Mouse (Mus musculus) embryonic facial prominence, embryonic 14.5 days (tissue): ENCODE results near the gene Rnf115. TPM values are rescaled to one million over a fixed set of nuclear protein-coding genes. Genes with fewer than 3 reads are reported as not detected.

Source experiments
- ATAC-seq: fragments of 200-750 bp; cut with Nextera tagmentation; 2 replicates; pipeline ENCODE4 v1.8.0; 2017; ENCODE audit warnings: low read depth, moderate number of reproducible peaks, moderate TSS enrichment
- DNase-seq: peaks from one replicate; pipeline ENCODE4 v3.0.0-alpha.2; 2015; ENCODE audit warnings: low spot score
- H3K27ac ChIP-seq: fragments of 300-500 bp; sonication (generic); replicated peaks from 2 replicates; pipeline ENCODE4 v1.5.1; 2014; ENCODE audit warnings: low read depth, mild to moderate bottlenecking, low read length, moderate library complexity
- H3K27me3 ChIP-seq: fragments of 300-500 bp; sonication (generic); replicated peaks from 2 replicates; pipeline ENCODE4 v1.6.1; 2014; ENCODE audit warnings: low read length; ENCODE audit not compliant: control insufficient read depth, insufficient read depth
- H3K36me3 ChIP-seq: fragments of 300-500 bp; sonication (generic); 2 replicates; pipeline ENCODE4 v1.6.1; 2014; ENCODE audit warnings: low read length, mixed read lengths; ENCODE audit not compliant: control insufficient read depth, insufficient read depth
- H3K4me1 ChIP-seq: fragments of 300-500 bp; sonication (generic); 2 replicates; pipeline ENCODE4 v1.6.1; 2014; ENCODE audit warnings: antibody characterized with exemption, low read length; ENCODE audit not compliant: control insufficient read depth, insufficient read depth
- H3K4me2 ChIP-seq: fragments of 300-500 bp; sonication (generic); 2 replicates; pipeline ENCODE4 v1.6.1; 2014; ENCODE audit warnings: low read depth, mild to moderate bottlenecking, low read length, moderate library complexity, mixed read lengths
- H3K4me3 ChIP-seq: fragments of 300-500 bp; sonication (generic); 2 replicates; pipeline ENCODE4 v1.5.1; 2014; ENCODE audit warnings: low read depth, mild to moderate bottlenecking, low read length
- H3K9ac ChIP-seq: fragments of 300-500 bp; sonication (generic); 2 replicates; pipeline ENCODE4 v1.6.1; 2014; ENCODE audit warnings: low read depth, mild to moderate bottlenecking, low read length, moderate library complexity, mixed read lengths
- H3K9me3 ChIP-seq: fragments of 300-500 bp; sonication (generic); 2 replicates; pipeline ENCODE4 v1.6.1; 2016; ENCODE audit warnings: low read length; ENCODE audit not compliant: control insufficient read depth
- WGBS: fragments of 180-500 bp; shearing (Covaris S2); extraction: QIAGEN DNeasy Blood & Tissue Kit; methylation state at CpG from one replicate; pipeline ENCODE4 v1.1.7; 2014; 5-methylcytosine and 5-hydroxymethylcytosine counted together
- polyA plus RNA-seq: library from polyadenylated mRNA; unstranded; fragments of >200 nt; fragmentation: Nextera tagmentation; extraction: Ambion mirVana; gene quantifications from 2 replicates; pipeline ENCODE4 v1.2.1, GENCODE M21; 2014

Rnf115 gene
- polyA plus RNA-seq, 1 experiment from 2014 or later: 45.6 TPM

- Histone ChIP-seq H3K4me2 (no peak overlapping the region), H3K27ac (no peak overlapping the region), H3K9ac (no peak overlapping the region), H3K27me3 (no peaks in the 10 kb centered on the region), H3K4me3 (no peak overlapping the region), H3K36me3 (peaks cover 68% of the 10 kb centered on the region), H3K4me1 (peaks cover 8% of the 10 kb centered on the region; the same call in 1 of the 2 replicates), H3K9me3 (no peaks in the 10 kb centered on the region)
- ATAC-seq (no peak), DNase-seq (no peak)
- 89% methylated on average over 4 of the region's 4 CpGs for WGBS
Measured at GRCm38 (mm10) chr3:96701003-96701402, 26.5 kb upstream of the Rnf115 start.

- no peak overlapping the region for H3K4me2 ChIP-seq
- DNase-seq (no peak), ATAC-seq (no peak)
- H3K9ac ChIP-seq: no peak overlapping the region
- H3K36me3 ChIP-seq: peaks cover 63% of the 10 kb centered on the region
- 67% methylated on average over 11 of the region's 11 CpGs for WGBS
- no peak overlapping the region for H3K4me3 ChIP-seq
- no peaks in the 10 kb centered on the region for H3K9me3 ChIP-seq
- H3K4me1 ChIP-seq: no peaks in the 10 kb centered on the region
- H3K27ac ChIP-seq: no peak overlapping the region
- 0 out of 2 replicates have a peak, but pooled peaks cover 3% of the 10 kb centered on the region for H3K27me3 ChIP-seq
Measured at GRCm38 (mm10) chr3:96704778-96705177, 22.7 kb upstream of the Rnf115 start.

- Histone ChIP-seq H3K4me3 (no peak overlapping the region), H3K4me2 (no peak overlapping the region), H3K27me3 (0 out of 2 replicates have a peak, but pooled peaks cover 3% of the 10 kb centered on the region), H3K36me3 (peaks cover 64% of the 10 kb centered on the region), H3K4me1 (no peaks in the 10 kb centered on the region), H3K27ac (no peak overlapping the region), H3K9me3 (no peaks in the 10 kb centered on the region), H3K9ac (no peak overlapping the region)
- 90% methylated on average over 11 of the region's 11 CpGs for WGBS
- no peak for DNase-seq
- no peak for ATAC-seq
Measured at GRCm38 (mm10) chr3:96706217-96706616, 21.2 kb upstream of the Rnf115 start.

GRCm38 (mm10) chr3:96706984-96707383 is 20.5 kb upstream of the Rnf115 start:
- Histone ChIP-seq H3K4me1 (no peaks in the 10 kb centered on the region), H3K9ac (no peak overlapping the region), H3K4me2 (no peak overlapping the region), H3K36me3 (peaks cover 64% of the 10 kb centered on the region), H3K4me3 (no peak overlapping the region), H3K27me3 (0 out of 2 replicates have a peak, but pooled peaks cover 3% of the 10 kb centered on the region), H3K27ac (no peak overlapping the region), H3K9me3 (no peaks in the 10 kb centered on the region)
- DNase-seq (no peak), ATAC-seq (no peak)
- 65% methylated on average over 7 of the region's 7 CpGs for WGBS

- 0 out of 2 replicates have a peak, but pooled peaks cover 3% of the 10 kb centered on the region for H3K27me3 ChIP-seq
- H3K9ac ChIP-seq: peak within 1 kb of the TSS; percentile 75
- H3K9me3 ChIP-seq: no peaks in the 10 kb centered on the region
- peak within 1 kb of the TSS; percentile 83 for H3K4me2 ChIP-seq
- peak within 1 kb of the TSS; percentile 51 for H3K4me3 ChIP-seq
- DNase-seq (peak; percentile 72), ATAC-seq (peak; percentile 90)
- H3K36me3 ChIP-seq: peaks cover 64% of the 10 kb centered on the region
- H3K4me1 ChIP-seq: no peaks in the 10 kb centered on the region
- H3K27ac ChIP-seq: no peak within 1 kb of the TSS
- 8% methylated on average over 28 of the region's 42 CpGs for WGBS
Measured at GRCm38 (mm10) chr3:96707903-96708683, 19.4 kb upstream of the Rnf115 start, which contains the start of gene Nudt17. TSS of gene Nudt17 (minus strand) at chr3:96708562.

DNA sequence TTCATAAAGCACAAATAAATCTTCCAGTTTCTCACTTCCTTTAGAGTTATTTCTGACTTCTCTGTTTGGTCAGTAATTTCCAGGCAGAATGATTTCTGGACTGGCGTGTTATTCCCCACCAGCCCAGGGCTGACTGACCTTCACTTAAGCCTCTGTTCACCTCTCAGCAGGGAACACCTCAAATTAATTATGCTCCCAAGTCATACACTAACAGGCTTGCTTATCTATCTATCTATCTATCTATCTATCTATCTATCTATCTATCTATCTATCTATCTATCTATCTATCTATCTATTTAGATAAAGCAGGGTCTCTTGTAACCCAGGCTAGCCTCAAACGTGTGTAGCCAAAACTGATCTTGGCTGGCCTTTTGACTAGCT is 18.8 kb upstream of the Rnf115 start:
- Histone ChIP-seq H3K4me2 (peak overlapping the region; percentile 83; the same call in 1 of the 2 replicates), H3K9me3 (no peaks in the 10 kb centered on the region), H3K4me3 (0 out of 2 replicates have a peak overlapping the region, but pooled peaks have one; percentile 51), H3K4me1 (no peaks in the 10 kb centered on the region), H3K36me3 (peaks cover 64% of the 10 kb centered on the region), H3K9ac (peak overlapping the region; percentile 75), H3K27ac (no peak overlapping the region), H3K27me3 (0 out of 2 replicates have a peak, but pooled peaks cover 3% of the 10 kb centered on the region)
- 45% methylated on average over 2 of the region's 2 CpGs for WGBS
- DNase-seq: no peak
- no peak for ATAC-seq

GRCm38 (mm10) chr3:96714286-96714685 is 13.2 kb upstream of the Rnf115 start:
- peaks cover 73% of the 10 kb centered on the region for H3K36me3 ChIP-seq

DNA sequence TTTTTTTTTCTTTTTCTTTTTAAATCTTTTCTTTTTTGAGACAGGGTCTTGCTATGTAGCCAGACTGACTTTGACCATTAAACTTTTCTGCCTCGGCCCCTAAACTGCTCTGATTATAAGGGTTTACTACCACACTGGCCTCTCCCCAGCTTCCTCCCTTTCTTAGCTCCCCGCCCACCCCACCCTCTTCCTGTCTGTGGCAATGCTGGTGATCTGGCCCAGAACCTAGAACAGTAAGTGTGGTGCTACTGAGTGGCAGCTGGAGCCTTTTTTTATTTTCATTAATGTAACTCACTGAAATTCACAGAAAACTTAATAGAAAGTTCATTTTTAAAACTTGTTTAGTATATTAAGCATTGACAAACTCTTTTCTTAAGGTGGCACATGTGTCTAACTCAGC is 11.6 kb upstream of the Rnf115 start:
- Histone ChIP-seq H3K27me3 (no peaks in the 10 kb centered on the region), H3K4me1 (no peaks in the 10 kb centered on the region), H3K27ac (no peak overlapping the region), H3K9me3 (no peaks in the 10 kb centered on the region), H3K9ac (no peak overlapping the region), H3K4me3 (no peak overlapping the region), H3K36me3 (peaks cover 65% of the 10 kb centered on the region), H3K4me2 (no peak overlapping the region)
- ATAC-seq (no peak), DNase-seq (no peak)
- 86% methylated on average over 2 of the region's 2 CpGs for WGBS

More at GRCm38 (mm10) chr3:96714286-96714685, 13.2 kb upstream of the Rnf115 start:
- ATAC-seq: no peak
- H3K4me2 ChIP-seq: no peak overlapping the region
- H3K9ac ChIP-seq: no peak overlapping the region
- no peaks in the 10 kb centered on the region for H3K9me3 ChIP-seq
- no peaks in the 10 kb centered on the region for H3K27me3 ChIP-seq
- WGBS: 84% methylated on average over 5 of the region's 5 CpGs
- no peak overlapping the region for H3K27ac ChIP-seq
- no peaks in the 10 kb centered on the region for H3K4me1 ChIP-seq
- no peak overlapping the region for H3K4me3 ChIP-seq
- DNase-seq: no peak
